Mouse (Mus musculus) left cerebral cortex, adult 8-10 months (tissue): ENCODE data around the gene Aip. TPM values are rescaled to one million over a fixed set of nuclear protein-coding genes. Genes with fewer than 3 reads are reported as not detected.
A peak's percentile ranks its signal among the peaks of the same experiment; 100 is the strongest.
"Not testable (repeated sequence)": the region's sequence is repeated elsewhere in the genome, so short reads cannot be mapped to it uniquely, and the experiment has no call there.

ENCODE experiments used
- DNase-seq, 2 experiments: peaks; one replicate each; pipeline ENCODE4 v3.0.0; 2022; ENCODE audit warnings: low spot score in 2 of 2
- total RNA-seq, 4 experiments: library from RNA; stranded (reverse); gene quantifications; 2 replicates each; pipeline ENCODE4 v1.2.4; 2022

Aip gene
- total RNA-seq, 4 experiments from 2014 or later, result 120 to 143 (median 134) TPM

GRCm38 (mm10) chr19:4135963-4136345 lies 10.3 kb upstream of the Aip start:
- not testable (repeated sequence) for DNase-seq

DNA sequence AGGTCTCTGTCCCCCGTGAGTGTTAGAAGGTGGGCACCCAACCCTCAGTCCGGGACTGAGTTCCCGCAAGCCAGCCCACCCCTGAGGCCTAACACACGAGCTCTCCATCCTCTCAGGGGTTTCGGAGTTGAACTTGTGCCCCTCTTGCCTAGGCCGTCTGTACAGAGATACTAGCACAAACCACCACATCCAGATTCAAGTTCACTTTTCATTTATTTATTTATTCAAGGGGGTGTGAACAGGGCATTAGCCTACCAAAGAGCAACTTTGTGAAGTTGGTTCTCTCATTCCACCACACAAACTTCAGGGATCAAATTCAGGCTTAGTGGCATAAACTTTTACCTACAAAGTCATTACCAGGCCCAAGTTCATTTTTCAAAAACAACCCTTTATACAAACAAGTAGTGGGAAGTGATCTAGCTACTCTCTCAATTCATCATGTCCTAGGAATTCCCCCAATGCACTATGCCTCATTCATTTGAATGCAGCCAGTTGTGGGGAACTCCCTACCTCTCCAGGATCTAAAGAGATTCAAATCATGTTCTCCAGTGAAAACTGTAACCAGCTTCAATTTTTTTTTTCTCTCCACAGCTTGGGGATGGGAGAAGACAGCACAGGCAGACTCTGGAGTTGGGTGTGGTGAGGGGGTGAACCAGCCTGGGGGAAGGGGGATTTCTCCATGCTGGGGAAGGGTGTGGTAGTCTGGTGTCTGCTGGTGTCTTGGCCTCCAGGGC lies 9.7 kb upstream of the Aip start:
- DNase-seq, result not testable (repeated sequence)

DNA sequence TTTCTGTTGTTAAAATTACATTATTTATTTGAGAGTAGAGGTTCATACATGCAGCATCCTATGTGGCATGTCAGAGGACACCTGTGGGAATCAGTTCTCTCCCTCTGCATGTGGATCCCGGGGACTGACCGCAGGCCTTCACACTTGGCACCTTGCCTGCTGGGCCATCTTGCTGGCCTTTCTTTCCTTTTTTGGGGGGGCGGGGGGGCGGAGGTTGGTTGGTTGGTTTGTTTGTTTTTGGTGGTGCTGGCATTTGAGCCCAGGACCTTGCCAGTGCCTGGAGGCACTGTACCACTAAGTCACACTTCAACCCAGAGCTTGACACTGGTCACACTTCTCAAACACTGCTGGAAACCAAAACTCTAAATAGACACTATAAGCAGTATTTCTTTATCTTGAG lies 8.7 kb upstream of the Aip start:
- no peak for DNase-seq

DNA sequence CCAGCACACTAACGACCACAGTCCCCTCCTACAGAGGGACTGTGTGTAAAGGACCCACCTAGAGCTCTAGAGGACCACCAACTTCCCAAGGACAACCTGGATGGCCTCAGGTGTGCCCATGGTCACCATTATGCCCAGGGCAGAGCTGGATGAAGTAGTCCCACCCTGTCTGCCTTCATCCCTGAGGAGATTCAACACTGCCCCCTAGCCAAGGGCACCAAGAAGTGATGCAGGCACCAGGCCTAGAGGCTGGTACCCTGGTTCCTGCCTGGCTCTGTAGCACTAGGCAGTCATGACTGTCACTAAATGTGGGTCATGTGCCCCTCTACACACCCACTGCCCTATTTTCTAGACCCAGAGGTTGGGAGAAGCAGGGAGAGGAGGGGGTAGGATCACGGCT lies 6.1 kb upstream of the Aip start:
- no peak for DNase-seq

DNA sequence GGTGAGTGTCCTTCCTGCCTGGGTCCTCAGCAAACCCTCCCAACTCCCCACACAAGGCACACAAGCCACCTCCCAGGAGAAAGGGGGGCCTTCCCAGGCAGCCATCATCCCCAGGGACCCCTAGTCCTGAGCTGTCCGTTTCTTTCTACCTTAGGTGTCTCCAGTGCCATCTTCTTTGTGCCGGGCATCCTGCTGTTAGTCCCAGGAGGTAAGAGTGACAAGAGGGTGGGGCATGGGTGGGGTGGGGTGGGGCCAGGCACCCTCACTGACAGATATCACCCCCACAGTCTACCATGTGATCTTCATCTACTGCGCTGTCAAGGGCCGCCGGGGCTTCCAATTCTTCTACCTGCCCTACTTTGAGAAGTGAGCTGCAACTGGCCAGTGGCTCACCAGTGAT lies 5.4 kb upstream of the Aip start:
- no peak for DNase-seq

DNA sequence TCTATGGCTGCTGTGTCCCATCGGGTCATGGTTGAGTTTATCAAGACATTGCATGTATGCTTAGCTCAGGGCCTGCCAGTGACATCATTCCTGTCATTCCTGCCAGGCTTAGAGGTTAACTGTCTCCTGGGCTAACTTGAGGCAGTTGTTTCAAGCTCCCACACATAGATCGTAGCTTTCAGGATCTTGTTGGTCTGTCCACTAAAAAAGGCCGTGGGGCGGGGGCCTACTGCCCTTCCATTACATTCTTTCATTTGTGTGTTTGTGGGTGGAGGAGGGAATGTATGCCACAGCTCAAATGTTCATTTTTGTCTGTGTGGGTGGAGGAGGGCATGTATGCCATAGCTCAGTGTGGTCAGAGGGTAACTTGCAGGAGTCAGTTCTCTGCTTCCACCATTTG lies 4.4 kb upstream of the Aip start:
- no peak for DNase-seq

DNA sequence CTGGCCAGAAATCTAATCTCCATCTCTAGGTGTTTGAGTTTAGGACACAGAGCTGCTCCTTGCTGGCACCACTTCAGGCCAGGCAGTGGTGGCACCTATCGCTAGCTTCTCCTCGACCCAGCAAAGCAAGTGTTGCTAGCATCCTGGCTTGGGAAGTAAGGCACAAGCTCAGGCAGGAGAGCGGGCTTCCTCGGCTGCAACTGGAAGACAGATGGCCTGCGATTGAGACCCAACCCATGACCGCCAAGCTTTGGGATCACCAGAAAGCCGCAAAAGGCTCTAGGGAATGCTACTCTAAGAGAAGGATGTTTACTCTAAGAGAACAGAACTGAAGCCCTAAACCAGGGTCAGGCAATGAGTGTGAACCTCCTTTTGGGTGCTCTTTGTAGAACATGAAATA lies 3.8 kb upstream of the Aip start:
- DNase-seq, result no peak

DNA sequence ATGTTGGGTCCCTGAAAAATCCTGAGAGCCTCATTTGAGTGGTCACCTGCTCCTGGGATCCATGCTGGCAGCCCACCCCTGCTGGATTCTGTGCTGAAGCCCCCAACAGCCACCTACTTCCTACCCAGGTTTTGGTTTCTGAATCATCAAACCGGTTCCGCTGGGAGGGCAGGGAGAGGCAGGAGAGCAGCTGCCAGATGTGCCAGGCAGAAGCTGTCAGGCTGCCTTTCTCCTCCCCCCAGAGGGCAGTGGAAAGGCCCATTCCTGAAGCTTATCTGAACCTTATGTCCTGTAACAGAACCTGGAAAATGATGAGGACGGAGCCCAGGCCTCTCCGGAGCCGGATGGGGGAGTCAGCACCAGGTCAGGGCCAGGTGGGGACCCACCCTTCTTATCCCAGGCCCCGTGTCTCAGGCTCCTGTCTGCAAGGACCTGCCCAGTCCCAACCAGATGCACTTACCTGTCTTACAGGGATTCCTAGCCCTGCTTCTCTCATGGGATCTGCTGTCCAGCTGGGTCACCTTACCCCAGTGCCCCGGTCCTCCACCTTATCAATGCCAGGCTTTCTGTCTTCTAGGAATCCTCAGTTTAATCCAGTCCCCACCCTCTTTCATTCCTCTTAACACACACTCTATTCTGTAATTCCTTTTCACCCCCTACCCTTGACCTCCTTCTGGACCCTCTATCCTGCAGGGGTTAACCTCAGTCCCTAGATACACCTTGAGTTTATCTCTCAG lies 1.3 kb upstream of the Aip start:
- no peak for DNase-seq

DNA sequence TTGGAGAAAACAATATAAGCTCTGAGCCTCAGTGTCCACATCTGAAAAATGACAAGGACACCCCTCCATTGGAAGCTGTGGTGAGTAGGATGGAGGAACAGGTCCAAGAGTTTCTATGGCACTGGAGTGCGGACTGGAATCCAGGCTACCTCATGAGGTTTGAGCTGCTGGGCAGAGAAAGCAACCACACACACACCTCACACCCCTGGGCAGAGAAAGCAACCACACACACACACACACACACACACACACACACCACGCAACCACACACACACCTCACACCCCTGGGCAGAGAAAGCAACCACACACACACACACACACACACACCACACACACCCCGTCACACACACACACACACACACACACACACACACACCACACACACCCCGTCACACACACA lies 390 bp downstream of the Aip start:
- not testable (repeated sequence) for DNase-seq

DNA sequence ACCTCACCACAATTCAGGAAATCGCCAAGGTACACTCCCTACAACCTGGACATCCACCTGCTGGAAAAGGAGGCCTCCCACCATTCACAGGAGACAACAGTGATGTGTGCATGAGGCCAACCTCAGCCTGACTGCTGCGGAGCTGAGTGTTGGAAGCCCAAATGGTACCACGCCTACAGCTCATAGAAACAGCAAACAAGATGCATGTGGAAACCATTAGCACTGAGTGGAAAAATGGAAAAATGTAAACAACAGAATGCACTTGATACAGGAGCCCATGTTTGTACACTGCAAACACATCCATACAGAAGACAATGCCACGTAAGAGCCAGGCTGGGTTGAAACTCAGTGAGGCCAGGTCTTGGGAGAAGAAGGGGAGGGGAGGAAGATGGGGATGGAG lies 1.2 kb downstream of the Aip start:
- no peak for DNase-seq

DNA sequence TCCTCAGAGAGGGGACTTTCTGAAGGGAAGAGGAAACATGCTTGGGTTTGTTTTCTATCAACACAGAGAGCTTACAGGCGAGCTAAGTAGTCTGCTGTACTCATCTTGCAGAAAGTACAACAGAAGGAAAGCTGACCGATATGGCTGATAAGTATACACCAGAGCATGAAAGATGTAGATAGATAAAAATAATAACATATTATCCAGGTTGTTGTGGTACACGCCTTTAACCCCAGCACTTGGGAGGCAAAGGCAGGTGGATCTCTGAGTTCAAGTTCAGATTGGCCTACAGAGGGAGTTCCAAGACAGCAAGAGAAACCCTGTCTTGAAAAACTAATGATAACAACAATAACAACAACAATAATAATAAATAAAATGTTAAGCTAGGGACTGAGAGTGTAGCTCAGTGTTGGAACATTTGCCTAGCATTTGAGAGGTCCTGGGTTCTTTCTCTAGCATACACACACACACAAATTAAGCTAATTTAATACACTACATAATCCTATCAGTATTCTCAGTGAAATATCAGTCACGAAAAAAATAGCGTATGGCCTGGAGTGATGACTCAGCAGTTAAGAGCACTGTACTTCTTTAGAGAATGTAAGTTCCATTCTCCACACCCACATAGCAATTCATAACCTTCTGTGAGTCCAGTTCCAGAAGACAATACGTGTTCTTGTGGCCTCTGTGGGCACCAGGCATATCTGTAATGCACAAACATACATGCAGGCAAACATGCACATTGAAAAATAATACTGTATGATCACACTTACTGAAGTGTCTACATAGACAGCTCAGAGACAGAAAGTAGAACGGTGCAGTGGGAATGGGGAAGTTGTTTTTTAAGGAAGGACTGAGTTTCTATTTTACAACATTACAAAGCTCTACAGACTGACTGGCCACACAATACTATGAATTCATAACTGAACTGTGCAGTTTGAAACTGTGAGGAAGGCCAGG lies 3.0 kb downstream of the Aip start:
- no peak for DNase-seq

- not testable (repeated sequence) for DNase-seq
These were observed 3.8 kb downstream of the Aip start for GRCm38 (mm10) chr19:4121896-4122295.

DNA sequence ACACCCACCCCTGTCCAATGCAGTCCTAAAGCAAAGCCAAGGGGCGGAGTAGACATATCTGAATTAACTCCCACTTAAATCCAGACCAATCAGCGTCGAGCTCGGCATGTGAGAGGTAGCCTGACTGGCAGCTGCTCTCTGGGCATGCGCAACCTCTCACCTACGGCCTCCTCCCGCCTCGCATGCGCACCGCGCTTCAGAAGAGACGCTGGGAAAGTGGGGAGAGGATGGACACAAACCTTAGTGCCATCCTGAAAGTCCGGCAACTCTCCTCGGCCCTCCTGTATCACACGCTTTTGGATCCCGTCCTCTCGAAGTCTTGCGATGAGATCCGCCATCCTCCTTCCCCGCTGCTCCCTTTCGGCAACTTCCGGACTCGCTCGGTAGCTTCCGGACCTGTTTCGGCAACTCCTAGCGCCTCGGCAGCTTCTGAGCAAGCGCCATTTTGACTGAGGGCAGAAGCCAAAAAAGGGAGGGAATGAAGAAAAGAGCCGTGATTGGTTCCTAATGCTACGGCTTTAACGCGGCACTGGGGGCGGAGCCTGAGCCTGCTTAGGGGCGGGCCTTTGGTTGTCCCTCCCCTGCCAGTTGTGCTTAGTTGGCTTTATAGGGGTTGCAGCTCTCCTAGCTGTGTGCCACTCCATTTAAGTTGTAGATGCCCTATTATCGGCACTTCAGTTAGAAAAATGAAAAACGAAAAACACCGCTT lies 4.4 kb downstream of the Aip start:
- DNase-seq, result peak; percentile 97 to 98

DNA sequence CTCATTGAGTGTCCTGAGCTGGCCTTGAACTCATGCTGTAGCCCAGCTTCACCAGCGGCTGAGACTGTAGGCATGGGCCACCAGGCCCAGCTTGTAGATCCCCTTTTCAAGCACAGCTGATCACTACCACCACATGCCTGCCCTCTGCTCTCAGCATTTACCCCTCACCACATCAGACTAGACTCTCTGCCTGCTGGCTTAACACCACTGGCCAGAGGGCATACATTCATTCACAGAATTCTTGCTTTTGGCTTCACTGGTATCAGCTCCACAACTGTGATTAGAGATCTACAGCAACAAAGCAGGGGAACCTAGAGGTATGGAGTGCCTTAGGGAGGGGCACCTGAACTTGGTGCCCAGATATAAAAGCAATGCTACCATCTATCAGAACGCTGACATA lies 5.2 kb downstream of the Aip start:
- no peak for DNase-seq

- no peak for DNase-seq
These were observed 5.8 kb downstream of the Aip start for GRCm38 (mm10) chr19:4119716-4120487.

DNA sequence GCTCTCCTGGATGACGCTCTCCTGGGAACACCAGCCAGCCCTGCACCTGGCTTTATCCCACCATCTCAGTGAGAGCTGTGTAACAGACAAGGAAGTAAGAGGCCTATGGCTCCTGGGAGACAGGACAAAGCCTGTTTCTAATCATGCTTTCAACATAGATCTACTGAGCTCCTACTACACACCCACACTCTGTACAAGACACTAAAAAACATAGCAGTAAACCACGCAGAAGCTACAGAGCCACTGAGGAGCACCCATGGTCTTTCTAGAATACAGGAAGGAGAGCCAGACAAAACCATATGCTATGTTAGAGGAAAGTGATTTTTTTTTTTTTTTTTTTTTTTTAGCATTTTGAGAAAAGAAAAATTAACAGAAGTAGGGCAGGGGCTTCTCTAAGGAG lies 7.3 kb downstream of the Aip start:
- no peak for DNase-seq

- no peak for DNase-seq
These were observed 8.7 kb downstream of the Aip start for GRCm38 (mm10) chr19:4117006-4117405.

DNA sequence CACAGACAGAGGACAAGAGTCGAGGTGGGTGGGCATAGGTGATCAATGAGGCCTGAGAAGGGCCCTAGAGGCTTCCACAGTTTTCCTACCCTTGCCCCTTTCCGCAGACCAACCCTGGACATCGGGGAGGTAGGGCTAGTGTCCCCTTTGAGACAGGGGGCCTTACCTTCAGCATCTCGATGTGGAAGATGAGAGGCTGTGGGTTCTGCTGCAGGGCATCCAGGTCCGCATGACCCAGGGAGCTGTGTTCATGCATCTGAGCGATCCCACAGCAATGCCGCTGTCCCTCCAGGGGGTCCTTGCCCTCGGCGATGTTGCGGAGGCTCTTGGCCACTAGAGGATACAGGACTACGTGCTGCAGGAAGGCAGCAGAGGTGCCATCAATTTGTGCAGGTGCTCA lies 9.8 kb downstream of the Aip start:
- no peak for DNase-seq

GRCm38 (mm10) chr19:4115144-4115543 lies 10.5 kb downstream of the Aip start:
- DNase-seq, result no peak

DNA sequence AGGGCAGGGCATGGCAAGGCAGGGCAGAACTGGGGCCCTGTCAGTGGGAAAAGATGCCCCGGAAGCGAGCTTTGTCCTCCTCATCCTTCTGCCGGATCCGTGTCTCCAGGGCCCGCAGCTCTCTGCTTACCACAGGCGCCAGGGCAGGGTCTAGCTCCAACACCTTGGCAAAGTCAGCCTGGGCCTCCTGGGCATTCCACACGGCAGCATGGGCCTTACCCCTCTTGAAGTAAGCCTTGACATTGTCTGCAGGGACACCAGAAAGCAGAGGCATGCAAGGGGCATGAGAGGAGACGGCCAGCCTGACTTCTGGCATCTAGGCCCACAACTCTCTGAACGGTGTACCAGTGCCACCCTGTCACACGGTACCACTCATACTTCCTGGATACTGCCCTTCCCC lies 11.1 kb downstream of the Aip start:
- DNase-seq, result no peak

- no peak for DNase-seq
These were observed 11.8 kb downstream of the Aip start for GRCm38 (mm10) chr19:4113806-4114230.
